Mouse (Mus musculus) heart, adult 2 months (tissue): Measurements from ENCODE around the gene Acaca.
A peak's percentile ranks its signal among the peaks of the same experiment; 100 is the strongest.

Experiments used
- CTCF ChIP-seq: fragments of 200-600 bp; IDR thresholded peaks from 2 replicates; pipeline ENCODE4 v1.8.1; 2022; ENCODE audit warnings: antibody characterized with exemption, mild to moderate bottlenecking, moderate library complexity
- EP300 ChIP-seq: fragments of 200-500 bp; IDR thresholded peaks from 2 replicates; pipeline ENCODE4 v1.6.1; 2011; ENCODE audit warnings: low read depth, low read length, control low read depth; ENCODE audit not compliant: insufficient read depth
- POLR2A ChIP-seq: fragments of 200-500 bp; IDR thresholded peaks from 2 replicates; pipeline ENCODE4 v1.6.1; 2011; ENCODE audit warnings: mild to moderate bottlenecking, low read depth, low read length, control low read depth; ENCODE audit not compliant: insufficient read depth

- TF ChIP-seq POLR2A, result no peak
- TF ChIP-seq CTCF, result peak; percentile 64
- no peak for TF ChIP-seq EP300
Observed at GRCm38 (mm10) chr11:84116221-84116620, 13.3 kb upstream of the Acaca start.
